Mouse (Mus musculus): ENCODE measurements around the gene Chn2. TPM values are rescaled to one million over a fixed set of nuclear protein-coding genes. Genes with fewer than 3 reads are reported as not detected.

The Chn2 gene
- 5.9 and 6.2 TPM in 2 replicates for polyA plus RNA-seq (2014; fragmentation: Nextera tagmentation; extraction: Ambion mirVana)

GRCm38 (mm10) chr6:54039357-54039804 lies at the start of gene Chn2:
Gene Chn2 (plus strand): TSS chr6:54039554.
- peak within 1 kb of the TSS; percentile 93 for H3K4me2 ChIP-seq
- no peaks in the 10 kb centered on the region for H3K36me3 ChIP-seq (ENCODE audit: control insufficient read depth, insufficient read depth, low read length)
- peak within 1 kb of the TSS; percentile 75 for H3K9ac ChIP-seq (ENCODE audit: low read depth, low read length)
- peaks cover 4% of the 10 kb centered on the region; the same call in 1 of the 2 replicates for H3K4me1 ChIP-seq (ENCODE audit: control insufficient read depth, insufficient read depth, low read length)
- peak; percentile 70 for ATAC-seq (replicated peaks; ENCODE audit: insufficient number of reproducible peaks, low FRiP score, low TSS enrichment)
- H3K27me3 ChIP-seq (ENCODE audit: control insufficient read depth, insufficient read depth, low read length) = peaks cover 21% of the 10 kb centered on the region
- H3K4me3 ChIP-seq (ENCODE audit: low read depth, low read length) = peak within 1 kb of the TSS; percentile 69
- peak within 1 kb of the TSS; percentile 29 for H3K27ac ChIP-seq (ENCODE audit: low read depth, low read length)
- under 1% methylated on average over 38 of the region's 43 CpGs for WGBS (ENCODE audit: insufficient replicate concordance)
- H3K9me3 ChIP-seq (replicated peaks; ENCODE audit: control insufficient read depth, low read length) = no peaks in the 10 kb centered on the region

GRCm38 (mm10) chr6:53992386-53992785 lies 47.0 kb upstream of the Chn2 start:
- 64% methylated on average over 3 of the region's 3 CpGs for WGBS (ENCODE audit: insufficient replicate concordance)
- no peak for ATAC-seq (replicated peaks; ENCODE audit: insufficient number of reproducible peaks, low FRiP score, low TSS enrichment)

GRCm38 (mm10) chr6:53995519-53995918 lies 43.8 kb upstream of the Chn2 start:
- H3K27me3 ChIP-seq (ENCODE audit: control insufficient read depth, insufficient read depth, low read length) = no peaks in the 10 kb centered on the region
- no peak overlapping the region for H3K27ac ChIP-seq (ENCODE audit: low read depth, low read length)
- H3K36me3 ChIP-seq (ENCODE audit: control insufficient read depth, insufficient read depth, low read length) = no peaks in the 10 kb centered on the region
- 43% methylated on average over 4 of the region's 4 CpGs for WGBS (ENCODE audit: insufficient replicate concordance)
- no peaks in the 10 kb centered on the region; the same call in 1 of the 2 replicates for H3K9me3 ChIP-seq (replicated peaks; ENCODE audit: control insufficient read depth, low read length)
- H3K4me1 ChIP-seq (ENCODE audit: control insufficient read depth, insufficient read depth, low read length) = no peaks in the 10 kb centered on the region
- no peak overlapping the region for H3K4me3 ChIP-seq (ENCODE audit: low read depth, low read length)
- no peak overlapping the region for H3K4me2 ChIP-seq
- ATAC-seq (replicated peaks; ENCODE audit: insufficient number of reproducible peaks, low FRiP score, low TSS enrichment) = no peak
- no peak overlapping the region for H3K9ac ChIP-seq (ENCODE audit: low read depth, low read length)

More at GRCm38 (mm10) chr6:53992386-53992785, 47.0 kb upstream of the Chn2 start:
- Histone ChIP-seq H3K4me2 (no peak overlapping the region), H3K4me1 (ENCODE audit: control insufficient read depth, insufficient read depth, low read length) (no peaks in the 10 kb centered on the region), H3K27me3 (ENCODE audit: control insufficient read depth, insufficient read depth, low read length) (no peaks in the 10 kb centered on the region), H3K27ac (ENCODE audit: low read depth, low read length) (no peak overlapping the region), H3K9ac (ENCODE audit: low read depth, low read length) (no peak overlapping the region), H3K36me3 (ENCODE audit: control insufficient read depth, insufficient read depth, low read length) (no peaks in the 10 kb centered on the region), H3K9me3 (replicated peaks; ENCODE audit: control insufficient read depth, low read length) (no peaks in the 10 kb centered on the region; the same call in 1 of the 2 replicates), H3K4me3 (ENCODE audit: low read depth, low read length) (no peak overlapping the region)

- ATAC-seq (replicated peaks; ENCODE audit: insufficient number of reproducible peaks, low FRiP score, low TSS enrichment) = no peak
- Histone ChIP-seq H3K9ac (ENCODE audit: low read depth, low read length) (no peak overlapping the region), H3K4me3 (ENCODE audit: low read depth, low read length) (no peak overlapping the region), H3K4me1 (ENCODE audit: control insufficient read depth, insufficient read depth, low read length) (no peaks in the 10 kb centered on the region), H3K4me2 (no peak overlapping the region), H3K27ac (ENCODE audit: low read depth, low read length) (no peak overlapping the region), H3K9me3 (replicated peaks; ENCODE audit: control insufficient read depth, low read length) (no peaks in the 10 kb centered on the region; the same call in 1 of the 2 replicates), H3K36me3 (ENCODE audit: control insufficient read depth, insufficient read depth, low read length) (no peaks in the 10 kb centered on the region), H3K27me3 (ENCODE audit: control insufficient read depth, insufficient read depth, low read length) (no peaks in the 10 kb centered on the region)
- 83% methylated on average over 3 of the region's 3 CpGs for WGBS (ENCODE audit: insufficient replicate concordance)
Observed at GRCm38 (mm10) chr6:53996226-53996955, 43.0 kb upstream of the Chn2 start.

GRCm38 (mm10) chr6:54005302-54005701 lies 34.1 kb upstream of the Chn2 start:
- H3K4me1 ChIP-seq (ENCODE audit: control insufficient read depth, insufficient read depth, low read length) = no peaks in the 10 kb centered on the region
- 76% methylated on average over 4 of the region's 4 CpGs for WGBS (ENCODE audit: insufficient replicate concordance)
- no peak overlapping the region for H3K4me2 ChIP-seq
- H3K27me3 ChIP-seq (ENCODE audit: control insufficient read depth, insufficient read depth, low read length) = no peaks in the 10 kb centered on the region
- no peaks in the 10 kb centered on the region for H3K9me3 ChIP-seq (replicated peaks; ENCODE audit: control insufficient read depth, low read length)
- no peak for ATAC-seq (replicated peaks; ENCODE audit: insufficient number of reproducible peaks, low FRiP score, low TSS enrichment)
- H3K36me3 ChIP-seq (ENCODE audit: control insufficient read depth, insufficient read depth, low read length) = no peaks in the 10 kb centered on the region
- H3K27ac ChIP-seq (ENCODE audit: low read depth, low read length) = no peak overlapping the region
- no peak overlapping the region for H3K4me3 ChIP-seq (ENCODE audit: low read depth, low read length)
- H3K9ac ChIP-seq (ENCODE audit: low read depth, low read length) = no peak overlapping the region

- Histone ChIP-seq H3K4me3 (ENCODE audit: low read depth, low read length) (no peak overlapping the region), H3K9ac (ENCODE audit: low read depth, low read length) (no peak overlapping the region), H3K4me2 (no peak overlapping the region), H3K9me3 (replicated peaks; ENCODE audit: control insufficient read depth, low read length) (no peaks in the 10 kb centered on the region), H3K27me3 (ENCODE audit: control insufficient read depth, insufficient read depth, low read length) (no peaks in the 10 kb centered on the region), H3K36me3 (ENCODE audit: control insufficient read depth, insufficient read depth, low read length) (no peaks in the 10 kb centered on the region), H3K27ac (ENCODE audit: low read depth, low read length) (no peak overlapping the region), H3K4me1 (ENCODE audit: control insufficient read depth, insufficient read depth, low read length) (no peaks in the 10 kb centered on the region)
- 78% methylated on average over 16 of the region's 16 CpGs for WGBS (ENCODE audit: insufficient replicate concordance)
- no peak for ATAC-seq (replicated peaks; ENCODE audit: insufficient number of reproducible peaks, low FRiP score, low TSS enrichment)
Observed at GRCm38 (mm10) chr6:54008448-54009120, 30.8 kb upstream of the Chn2 start.

GRCm38 (mm10) chr6:54009293-54009692 lies 30.1 kb upstream of the Chn2 start:
- Histone ChIP-seq H3K9ac (ENCODE audit: low read depth, low read length) (no peak overlapping the region), H3K9me3 (replicated peaks; ENCODE audit: control insufficient read depth, low read length) (no peaks in the 10 kb centered on the region), H3K4me2 (no peak overlapping the region), H3K27ac (ENCODE audit: low read depth, low read length) (no peak overlapping the region), H3K4me1 (ENCODE audit: control insufficient read depth, insufficient read depth, low read length) (no peaks in the 10 kb centered on the region), H3K4me3 (ENCODE audit: low read depth, low read length) (no peak overlapping the region), H3K27me3 (ENCODE audit: control insufficient read depth, insufficient read depth, low read length) (no peaks in the 10 kb centered on the region), H3K36me3 (ENCODE audit: control insufficient read depth, insufficient read depth, low read length) (no peaks in the 10 kb centered on the region)
- ATAC-seq (replicated peaks; ENCODE audit: insufficient number of reproducible peaks, low FRiP score, low TSS enrichment) = no peak
- WGBS (ENCODE audit: insufficient replicate concordance) = 38% methylated on average over 4 of the region's 4 CpGs

- H3K27ac ChIP-seq (ENCODE audit: low read depth, low read length) = no peak overlapping the region
- no peaks in the 10 kb centered on the region for H3K36me3 ChIP-seq (ENCODE audit: control insufficient read depth, insufficient read depth, low read length)
- no peak overlapping the region for H3K4me2 ChIP-seq
- no peaks in the 10 kb centered on the region for H3K27me3 ChIP-seq (ENCODE audit: control insufficient read depth, insufficient read depth, low read length)
- WGBS (ENCODE audit: insufficient replicate concordance) = 79% methylated on average over 9 of the region's 9 CpGs
- no peak overlapping the region for H3K9ac ChIP-seq (ENCODE audit: low read depth, low read length)
- no peak for ATAC-seq (replicated peaks; ENCODE audit: insufficient number of reproducible peaks, low FRiP score, low TSS enrichment)
- no peaks in the 10 kb centered on the region for H3K9me3 ChIP-seq (replicated peaks; ENCODE audit: control insufficient read depth, low read length)
- H3K4me1 ChIP-seq (ENCODE audit: control insufficient read depth, insufficient read depth, low read length) = no peaks in the 10 kb centered on the region
- no peak overlapping the region for H3K4me3 ChIP-seq (ENCODE audit: low read depth, low read length)
Observed at GRCm38 (mm10) chr6:54010362-54010761, 29.0 kb upstream of the Chn2 start.

All from heart, embryonic 11.5 days (tissue).